Mouse (Mus musculus) heart, adult 9 months (tissue): Measurements from ENCODE around the gene Exoc4.
A peak's percentile ranks its signal among the peaks of the same experiment; 100 is the strongest.

Source experiments
- DNase-seq, 2 experiments: peaks; one replicate each; pipeline ENCODE4 v3.0.0; 2022; ENCODE audit warnings: low spot score in 2 of 2

Gene Exoc4

DNA sequence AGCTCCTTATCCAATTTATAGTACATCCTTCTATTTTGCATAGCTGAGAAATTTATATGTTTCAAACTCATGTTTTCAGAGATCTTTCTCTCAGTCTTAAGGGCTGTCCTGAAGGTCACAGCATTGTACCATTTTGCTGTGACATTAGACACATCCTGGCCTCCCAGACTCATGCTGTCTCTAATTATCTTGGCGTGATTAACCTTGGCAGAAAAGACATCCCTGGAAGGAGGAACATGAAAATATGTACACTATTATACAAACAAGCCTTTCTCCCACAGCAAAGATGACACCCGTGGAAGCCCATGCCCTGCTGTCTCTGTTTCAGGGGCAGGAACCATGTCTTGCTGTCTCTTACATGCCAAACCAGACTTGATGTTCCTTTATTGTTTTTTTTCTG is 59.8 kb downstream of the Exoc4 start:
- no peak for DNase-seq

DNA sequence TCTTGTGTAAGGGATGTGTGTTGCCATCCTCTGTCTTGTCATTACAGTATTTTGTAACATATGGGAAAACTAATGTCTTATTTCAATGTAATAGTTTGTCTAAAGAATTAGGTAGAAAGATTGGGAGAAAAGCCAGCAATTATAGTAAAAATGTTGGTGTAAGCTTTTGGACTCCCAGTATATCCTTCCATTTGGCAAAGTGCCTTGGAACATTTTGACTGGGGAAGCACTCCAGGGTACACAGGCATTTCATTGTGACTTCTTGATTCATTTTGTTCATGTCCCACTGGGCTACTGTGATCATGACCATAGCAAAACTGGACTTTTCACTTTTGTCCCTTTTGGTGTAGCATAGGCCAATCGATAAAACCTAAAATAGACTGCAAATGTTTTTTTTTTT is 61.6 kb downstream of the Exoc4 start:
- no peak for DNase-seq

DNA sequence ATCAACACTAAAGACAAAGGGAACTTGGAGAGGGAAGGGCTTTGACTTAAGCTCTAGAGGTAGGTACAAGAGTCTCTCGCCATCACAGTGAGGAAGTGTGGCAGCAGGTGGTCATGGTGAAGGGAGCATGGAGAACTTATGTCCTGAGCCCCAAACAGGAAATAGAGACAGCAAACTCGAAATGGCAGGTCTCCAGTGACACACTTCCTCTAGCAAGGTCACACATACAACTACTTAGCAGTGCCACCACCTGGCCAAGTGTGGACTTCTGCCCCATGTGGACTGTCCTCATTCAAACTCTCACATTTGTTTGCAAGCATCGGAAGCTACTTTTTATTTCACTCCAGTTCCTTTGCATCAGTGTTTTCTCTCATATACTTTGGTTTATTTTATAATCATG is 74.0 kb downstream of the Exoc4 start:
- DNase-seq, result no peak

- DNase-seq, result no peak
Observed at GRCm38 (mm10) chr6:33323386-33323785, 74.5 kb downstream of the Exoc4 start.

GRCm38 (mm10) chr6:33328326-33328725 is 79.4 kb downstream of the Exoc4 start:
- no peak for DNase-seq

GRCm38 (mm10) chr6:33347088-33347775 is 98.3 kb downstream of the Exoc4 start:
- DNase-seq, result no peak

DNA sequence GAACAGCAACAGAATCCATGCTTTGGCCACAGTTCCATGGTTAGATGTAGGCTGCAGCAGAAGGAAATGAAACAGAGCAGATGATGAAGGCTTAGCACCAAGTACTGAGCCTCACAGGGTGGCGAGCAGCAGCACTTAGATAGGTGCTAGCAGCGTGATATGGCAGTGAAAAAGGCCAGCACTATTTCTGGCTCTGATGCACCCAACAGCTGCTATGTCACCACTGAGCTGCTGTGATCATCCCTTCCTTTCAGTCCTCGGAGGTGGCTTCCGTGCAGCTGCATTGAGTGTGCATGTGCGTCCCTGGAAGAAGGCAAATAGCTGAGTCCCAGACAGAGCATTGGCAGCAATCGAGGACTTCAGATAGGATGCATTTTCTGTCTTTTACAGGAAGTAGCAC is 112.7 kb downstream of the Exoc4 start:
- DNase-seq, result peak; percentile 8 to 16

DNA sequence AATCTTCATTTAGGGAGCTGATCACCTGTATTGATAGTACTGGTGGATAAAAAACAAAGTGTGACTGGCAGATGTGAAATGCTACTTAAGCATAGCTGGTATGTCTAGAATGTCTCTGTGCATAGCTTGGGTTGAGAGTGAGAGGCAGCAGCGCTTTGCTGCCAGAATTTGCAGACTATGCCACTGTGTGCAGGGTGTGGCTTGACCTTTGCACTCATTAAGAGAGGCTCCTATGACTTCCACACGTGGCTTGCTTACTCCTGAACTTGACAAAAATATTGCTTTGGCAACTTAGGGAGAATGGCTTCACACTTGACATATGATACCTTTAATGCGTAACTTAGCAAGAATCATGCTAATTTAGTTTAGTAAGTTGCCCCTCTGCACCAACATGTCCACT is 131.6 kb downstream of the Exoc4 start:
- DNase-seq, result no peak

GRCm38 (mm10) chr6:33382176-33382575 is 133.3 kb downstream of the Exoc4 start:
- DNase-seq, result no peak

- DNase-seq, result no peak
Observed at GRCm38 (mm10) chr6:33392020-33392419, 143.1 kb downstream of the Exoc4 start.

- DNase-seq, result no peak
Observed at GRCm38 (mm10) chr6:33399491-33399890, 150.6 kb downstream of the Exoc4 start.

DNA sequence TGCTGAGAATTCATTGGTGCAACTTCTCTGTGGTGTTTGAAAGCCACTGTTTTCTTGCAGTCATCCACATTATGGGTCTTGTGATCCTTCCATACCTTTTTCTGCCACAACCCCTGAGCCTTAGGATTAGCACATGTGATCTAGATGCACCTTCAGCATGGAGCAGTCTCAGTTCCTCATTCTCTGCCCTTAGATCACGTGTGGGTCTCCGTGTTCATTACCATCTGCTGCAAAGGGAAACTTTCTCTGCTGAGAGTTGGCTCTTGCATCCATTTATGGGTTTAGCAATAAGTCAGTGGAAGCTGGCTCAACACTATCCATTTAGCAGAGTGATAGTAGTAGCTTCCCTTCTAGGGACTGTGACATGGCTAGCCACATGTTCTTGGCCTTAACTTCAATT is 152.3 kb downstream of the Exoc4 start:
- peak in 1 of 2 experiments; percentile 16 for DNase-seq

- no peak for DNase-seq
Observed at GRCm38 (mm10) chr6:33405562-33406275, 156.8 kb downstream of the Exoc4 start.

GRCm38 (mm10) chr6:33409586-33409985 is 160.7 kb downstream of the Exoc4 start:
- no peak for DNase-seq

- no peak for DNase-seq
Observed at GRCm38 (mm10) chr6:33425007-33425406, 176.1 kb downstream of the Exoc4 start.

GRCm38 (mm10) chr6:33431207-33431787 is 182.4 kb downstream of the Exoc4 start:
- DNase-seq, result no peak

DNA sequence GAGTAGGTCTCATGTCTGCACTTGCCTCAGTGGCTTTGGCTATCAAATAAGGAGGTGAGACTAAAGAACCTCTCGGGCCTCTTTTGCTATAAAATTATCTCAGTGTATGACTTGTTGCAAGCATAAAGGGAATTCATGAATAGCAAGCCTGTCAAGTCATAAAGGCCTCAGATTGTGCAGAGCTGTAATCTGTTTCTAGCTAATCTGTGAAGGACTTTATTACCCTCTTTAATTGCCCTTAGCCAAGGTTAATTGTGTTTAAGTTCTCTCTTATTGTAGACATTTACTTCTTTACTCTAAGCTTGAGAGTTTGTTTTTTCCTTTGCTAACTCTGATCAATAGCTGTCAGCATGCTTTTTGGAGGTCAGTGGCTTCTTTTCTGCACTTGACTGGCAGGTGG is 191.6 kb downstream of the Exoc4 start:
- DNase-seq, result no peak

- DNase-seq, result no peak
Observed at GRCm38 (mm10) chr6:33453810-33454209, 204.9 kb downstream of the Exoc4 start.

DNA sequence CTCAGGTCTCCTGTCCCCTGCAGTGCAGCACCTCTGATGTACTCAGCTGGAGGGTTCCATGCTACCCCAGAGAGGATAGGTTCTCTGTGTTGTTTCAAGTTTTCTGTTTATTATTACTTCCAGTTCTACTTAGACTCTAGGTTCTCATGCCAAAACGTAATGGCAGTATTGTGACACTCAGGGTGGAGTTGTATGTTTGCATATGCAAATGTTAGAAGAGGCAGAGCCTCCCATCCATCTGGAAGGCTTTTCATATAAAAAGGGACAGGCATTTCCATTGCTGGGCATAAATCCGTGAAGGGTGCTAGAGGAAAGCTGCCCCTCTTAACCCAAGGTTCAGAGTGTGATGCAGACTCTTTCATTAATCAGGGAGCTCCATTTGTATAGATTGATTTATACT is 205.5 kb downstream of the Exoc4 start:
- no peak for DNase-seq

DNA sequence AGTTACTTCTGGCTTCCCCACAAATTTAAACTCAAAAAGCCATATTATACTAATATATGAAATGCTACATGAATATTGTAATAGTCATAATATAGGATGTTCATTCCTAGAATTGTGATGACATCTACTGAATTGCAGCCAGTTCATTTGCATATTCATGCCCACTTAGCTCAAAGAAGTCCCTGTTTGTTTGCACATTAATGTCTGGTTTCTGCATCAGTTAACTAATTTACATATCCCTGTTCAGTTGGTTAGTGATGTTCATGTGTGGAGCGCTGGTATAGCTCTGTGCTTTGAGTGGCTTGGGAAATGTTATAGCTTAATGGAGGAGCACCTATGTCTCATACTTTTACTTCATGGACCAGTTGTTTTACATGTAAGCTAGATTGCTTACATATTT is 206.4 kb downstream of the Exoc4 start:
- DNase-seq, result no peak

- no peak for DNase-seq
Observed at GRCm38 (mm10) chr6:33464862-33465261, 216.0 kb downstream of the Exoc4 start.

GRCm38 (mm10) chr6:33465392-33465791 is 216.5 kb downstream of the Exoc4 start:
- no peak for DNase-seq

DNA sequence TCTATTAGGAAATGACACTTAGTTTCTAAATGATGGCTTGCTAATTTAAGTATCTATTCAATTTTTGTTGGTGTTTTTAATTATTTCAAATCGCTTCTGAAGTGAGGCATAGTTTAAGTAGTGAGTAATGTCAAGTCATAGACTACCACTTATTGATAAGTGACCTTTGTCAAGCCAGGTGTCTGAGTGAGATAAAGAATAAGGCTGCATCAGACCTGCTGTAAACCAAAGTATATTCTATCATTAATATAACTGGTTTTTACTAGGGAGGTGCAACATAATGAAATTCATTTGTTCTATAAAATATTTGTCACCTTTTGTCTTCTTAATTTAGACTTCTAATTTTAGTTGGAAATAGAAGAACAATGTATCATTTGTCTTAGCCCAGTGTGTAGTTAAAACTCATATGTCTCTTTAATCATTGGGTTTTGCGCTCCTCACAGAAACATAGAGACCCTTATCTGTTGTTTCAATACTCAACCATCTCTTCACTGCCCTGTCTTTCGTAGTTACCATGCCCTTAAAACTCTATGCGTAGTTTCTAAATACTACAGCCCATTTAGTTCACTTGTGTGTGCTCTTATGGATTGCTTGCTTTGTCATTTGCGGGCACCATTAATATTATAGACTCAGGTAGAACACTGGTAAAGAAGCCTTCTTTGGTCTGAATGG is 217.4 kb downstream of the Exoc4 start:
- DNase-seq, result no peak
